Mouse (Mus musculus) lung, postnatal 4 days (tissue): ENCODE measurements around the gene Arhgap35.
"Not testable (repeated sequence)": the region's sequence is repeated elsewhere in the genome, so short reads cannot be mapped to it uniquely, and the experiment has no call there.

Experiments used
- DNase-seq, 2 experiments: peaks; one replicate each; pipeline ENCODE4 v3.0.0; 2021

Gene Arhgap35

DNA sequence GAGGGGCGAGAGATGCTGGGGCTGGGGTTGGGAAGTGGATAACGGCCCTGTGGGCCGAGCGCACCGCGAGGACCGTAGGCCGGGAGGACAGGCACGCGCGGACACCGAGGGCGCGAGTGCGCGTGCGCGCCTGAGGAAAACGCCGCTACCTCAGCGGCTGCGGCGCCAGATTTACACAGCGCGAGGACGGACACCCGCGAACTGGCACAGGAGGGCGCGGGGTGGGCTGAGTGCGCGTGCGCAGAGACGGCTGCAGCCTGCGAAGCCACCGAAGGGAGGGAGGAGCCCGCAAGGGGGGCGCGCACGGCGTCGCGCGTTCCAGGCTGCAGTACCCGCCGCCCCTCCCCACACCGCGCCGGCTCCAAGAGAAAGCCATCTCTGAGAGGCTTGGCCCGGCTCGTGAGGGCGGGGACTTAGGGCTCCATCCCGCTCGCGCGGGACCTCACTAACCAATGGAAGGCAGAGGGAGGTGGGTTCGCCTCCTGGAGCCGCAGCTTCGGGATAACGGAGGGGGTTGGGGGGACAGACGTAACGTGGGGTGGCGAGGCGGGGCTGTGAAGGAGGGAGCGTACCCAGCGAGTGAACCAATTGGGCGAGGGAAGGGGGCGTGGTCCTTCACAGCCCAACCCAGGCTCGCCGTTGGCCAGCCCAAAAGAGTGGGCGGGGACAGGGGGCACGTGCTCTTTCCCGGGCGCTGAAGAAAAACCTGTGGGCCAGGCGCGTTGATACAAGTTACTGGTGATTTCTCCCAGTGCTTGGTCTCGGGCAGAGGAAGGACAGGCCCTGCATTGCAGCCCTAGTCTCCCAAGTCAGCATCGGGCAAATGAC lies at the start of gene Arhgap35:
Gene Arhgap35, minus strand, starts transcription at position 106 of the 828 bp plus-strand sequence.
- DNase-seq: peak; percentile 99 to 100

DNA sequence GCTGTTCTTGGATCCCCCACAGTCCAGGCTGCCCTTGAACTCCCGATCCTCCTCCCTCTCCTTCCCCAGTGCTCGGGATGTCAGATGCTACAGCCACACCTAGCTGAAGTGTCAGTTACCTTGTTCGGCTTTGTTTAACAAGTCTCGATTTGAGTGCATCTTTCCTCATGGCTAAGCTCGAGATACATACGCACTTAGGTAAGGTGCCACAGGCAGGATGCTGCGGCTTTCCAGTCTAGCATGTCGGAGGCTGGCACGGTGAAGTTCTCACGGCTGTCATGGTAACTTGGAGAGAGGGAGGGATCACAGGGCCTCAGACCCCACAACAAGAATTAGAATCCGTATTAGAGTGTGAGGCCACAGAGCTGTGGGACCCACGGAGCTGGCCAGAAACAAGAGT lies 29.5 kb upstream of the Arhgap35 start:
- no peak for DNase-seq

DNA sequence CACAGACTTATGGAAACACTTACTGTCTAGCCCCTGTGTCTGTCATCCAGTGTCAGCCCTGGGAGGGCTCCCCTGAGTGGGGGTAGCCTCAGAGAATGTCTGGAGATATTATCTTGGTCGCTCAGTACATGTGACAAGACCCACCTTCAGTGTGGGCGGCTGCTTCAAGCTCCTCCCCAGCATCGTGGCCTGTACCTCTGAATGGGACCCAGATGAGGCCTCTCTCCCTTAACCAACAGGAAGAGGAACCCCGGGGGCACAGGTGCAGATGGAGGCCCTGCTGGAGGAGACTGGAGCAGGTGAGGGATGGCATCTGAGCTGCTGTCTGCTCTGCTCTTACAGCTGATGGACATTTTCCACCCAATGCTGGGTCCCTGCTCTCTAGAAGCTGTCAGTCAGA lies 28.3 kb upstream of the Arhgap35 start:
- DNase-seq: not testable (repeated sequence)

DNA sequence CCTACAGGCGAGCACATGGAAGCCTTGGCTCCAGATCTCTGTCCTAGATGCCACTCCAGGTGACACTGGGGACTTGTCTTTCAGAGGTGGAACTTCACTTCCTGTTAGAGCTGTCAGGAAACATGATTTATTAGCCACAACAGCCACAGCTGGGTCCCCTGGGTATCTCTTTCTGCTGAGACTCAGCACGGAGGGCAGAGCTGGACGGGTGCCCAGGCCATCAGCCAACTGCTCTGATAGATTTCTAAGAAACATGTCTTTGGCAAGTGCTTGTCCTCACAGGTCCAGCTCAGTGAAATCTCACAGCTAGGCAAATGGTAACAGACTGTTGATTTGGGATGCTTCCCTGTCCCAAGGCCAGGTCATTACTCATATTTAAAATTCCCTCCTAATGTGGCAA lies 24.2 kb upstream of the Arhgap35 start:
- peak; percentile 25 to 71 for DNase-seq

DNA sequence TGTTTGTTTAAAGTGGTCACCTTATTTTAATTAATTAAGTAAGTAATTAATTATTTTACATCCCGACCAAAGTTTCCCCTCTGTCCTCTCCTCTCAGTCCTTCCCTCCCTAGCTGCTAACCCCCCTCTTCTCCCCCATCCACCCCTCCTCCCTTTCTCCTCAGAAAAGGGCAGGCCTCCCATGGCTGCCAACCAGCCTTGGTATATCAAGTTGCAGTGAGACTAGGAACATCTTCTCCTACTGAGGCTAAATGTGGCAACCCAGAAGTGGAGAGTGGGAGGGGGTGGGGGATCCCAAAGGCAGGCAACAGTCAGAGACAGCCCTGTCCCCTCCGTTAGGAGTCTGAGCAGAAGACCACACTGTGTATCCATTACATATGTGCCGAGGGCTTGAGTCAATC lies 20.3 kb upstream of the Arhgap35 start:
- DNase-seq: no peak

DNA sequence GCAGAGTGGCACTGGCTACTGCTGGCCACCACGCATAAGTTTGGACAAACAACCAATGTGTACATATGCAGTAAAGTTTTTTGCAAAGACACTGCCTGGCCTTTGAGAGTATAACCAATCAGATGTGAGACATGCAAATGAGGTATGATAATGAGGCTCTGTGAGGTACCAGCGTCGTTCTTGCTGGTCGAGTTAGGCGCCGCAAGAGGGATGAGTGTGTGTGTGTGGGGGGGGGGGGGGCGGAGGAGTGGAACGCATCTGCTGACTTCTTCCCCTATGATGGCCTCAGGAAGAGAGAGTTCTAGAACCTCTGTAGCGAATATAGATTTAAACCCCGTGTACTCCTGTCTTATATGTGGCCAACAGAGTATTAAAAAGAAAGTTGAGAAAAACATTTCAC lies 19.1 kb upstream of the Arhgap35 start:
- not testable (repeated sequence) for DNase-seq

DNA sequence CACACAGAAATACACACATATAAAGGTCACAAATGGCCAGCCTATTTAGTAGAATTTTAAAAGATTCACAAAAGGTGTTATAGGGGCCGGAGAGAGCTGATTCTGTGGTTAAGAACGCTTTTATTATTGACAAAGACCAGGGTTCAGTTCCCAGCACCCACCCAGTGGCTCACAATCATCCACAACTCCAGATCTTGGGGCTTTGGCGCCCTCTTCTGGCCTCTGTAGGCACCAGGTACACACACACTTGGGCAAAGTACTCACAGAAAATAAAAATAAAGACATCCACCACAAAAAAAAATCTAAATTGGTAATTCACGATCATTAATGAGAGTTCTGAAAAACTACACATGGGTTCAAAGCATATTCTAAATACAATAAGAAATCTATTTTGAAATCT lies 17.1 kb upstream of the Arhgap35 start:
- DNase-seq: no peak

DNA sequence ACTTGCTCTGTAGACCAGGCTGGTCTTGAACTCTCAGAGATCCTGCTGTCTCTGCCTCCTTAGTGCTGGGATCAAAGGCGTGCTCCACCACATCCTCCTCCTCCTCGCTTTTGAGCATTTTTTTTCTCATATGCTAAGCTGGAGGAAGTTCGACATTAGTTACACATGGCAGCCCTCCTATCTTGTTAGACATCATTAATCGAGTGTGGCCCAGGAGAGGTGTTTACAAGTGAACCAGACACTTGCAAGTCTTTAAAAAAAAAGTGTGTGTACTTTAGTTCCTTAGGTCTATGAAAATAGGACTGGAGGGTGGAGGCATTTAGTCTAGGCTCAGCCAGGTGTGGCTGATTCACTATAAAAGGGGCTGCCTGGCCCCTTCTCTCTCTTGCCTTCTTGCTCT lies 16.2 kb upstream of the Arhgap35 start:
- no peak for DNase-seq

DNA sequence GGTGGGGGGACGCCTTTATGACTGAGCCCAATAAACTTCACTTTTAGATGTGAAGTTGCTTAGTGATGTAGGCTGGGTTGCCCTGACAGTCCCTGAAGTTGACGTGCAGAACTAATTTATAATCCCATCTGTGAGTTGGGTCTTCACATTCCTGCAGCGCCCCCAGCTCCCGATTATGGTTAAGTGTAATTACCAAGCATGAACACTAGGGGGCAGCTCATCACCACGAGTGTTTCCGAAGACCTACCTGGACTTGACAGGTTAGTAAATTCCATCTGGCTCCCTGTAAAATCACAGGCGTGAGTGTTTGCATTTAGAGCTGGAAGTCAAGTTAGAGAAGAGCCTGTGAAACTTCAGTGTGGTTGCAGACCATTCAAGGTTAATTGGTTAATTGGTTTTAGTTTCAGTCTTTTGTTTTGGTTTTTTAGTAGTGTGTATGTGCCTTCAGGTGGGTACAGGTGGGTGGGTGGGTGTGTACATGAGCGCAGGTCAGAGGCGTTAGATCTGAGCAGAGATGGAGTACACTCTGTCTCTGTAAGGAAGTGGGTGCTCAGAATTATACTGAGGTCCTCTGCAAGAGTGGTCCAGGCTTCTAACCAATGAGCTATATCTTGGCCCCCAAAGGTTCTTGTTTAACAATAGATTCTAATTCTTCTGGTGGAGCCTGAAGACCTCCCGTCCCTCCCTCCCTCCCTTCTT lies 15.0 kb upstream of the Arhgap35 start:
- peak in 1 of 2 experiments; percentile 57 for DNase-seq

DNA sequence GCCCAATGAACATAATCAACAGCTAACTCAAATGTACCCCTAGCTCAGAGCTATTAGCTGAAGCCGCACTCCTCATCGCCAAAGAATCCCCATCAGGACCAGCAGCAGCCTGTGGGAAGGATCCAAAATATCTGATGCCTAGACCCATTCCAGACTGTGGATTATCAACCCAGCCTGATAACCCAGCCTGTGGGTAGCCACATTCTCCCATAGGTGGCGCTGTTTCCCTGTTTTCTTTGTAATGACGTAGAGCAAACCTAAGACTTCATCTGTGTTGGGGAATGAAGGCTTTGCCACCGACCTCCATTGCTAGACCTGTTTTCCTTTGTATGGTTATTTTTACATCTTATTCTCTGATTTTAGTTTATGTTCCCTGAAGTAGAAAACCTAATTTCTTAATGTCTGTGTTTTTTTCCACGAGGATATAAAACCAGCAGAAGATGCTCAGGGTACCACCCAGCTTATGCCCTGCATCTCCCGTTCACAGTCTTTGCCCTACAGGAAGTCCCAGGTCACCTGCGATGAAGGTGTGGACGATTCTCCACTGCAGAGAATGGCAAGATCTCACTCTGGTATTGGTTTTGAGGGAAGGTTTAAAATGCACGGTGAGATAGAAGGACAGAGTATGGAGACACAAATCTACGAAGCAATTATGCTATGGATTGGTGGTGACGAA lies 13.4 kb upstream of the Arhgap35 start:
- DNase-seq: peak in 1 of 2 experiments; percentile 73

DNA sequence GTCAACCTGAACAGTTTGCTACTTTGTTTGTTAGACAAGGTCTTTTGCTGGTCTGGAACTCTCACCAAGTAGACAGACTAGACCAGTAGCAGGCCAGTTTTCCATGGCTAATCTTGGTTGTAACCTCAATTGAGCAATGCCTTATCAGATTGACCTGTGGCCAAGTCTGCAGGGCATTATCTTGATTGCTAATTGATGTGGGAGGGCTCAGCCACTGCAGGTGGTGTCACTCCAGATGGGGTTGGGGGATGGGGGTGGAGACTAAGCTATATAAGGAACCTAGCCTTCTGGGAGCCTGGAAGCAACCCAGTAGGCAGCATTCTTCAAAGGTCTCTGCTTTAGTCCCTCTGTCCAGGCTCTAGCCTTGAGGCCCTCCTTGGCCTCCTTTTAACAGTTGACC lies 8.9 kb upstream of the Arhgap35 start:
- no peak for DNase-seq

DNA sequence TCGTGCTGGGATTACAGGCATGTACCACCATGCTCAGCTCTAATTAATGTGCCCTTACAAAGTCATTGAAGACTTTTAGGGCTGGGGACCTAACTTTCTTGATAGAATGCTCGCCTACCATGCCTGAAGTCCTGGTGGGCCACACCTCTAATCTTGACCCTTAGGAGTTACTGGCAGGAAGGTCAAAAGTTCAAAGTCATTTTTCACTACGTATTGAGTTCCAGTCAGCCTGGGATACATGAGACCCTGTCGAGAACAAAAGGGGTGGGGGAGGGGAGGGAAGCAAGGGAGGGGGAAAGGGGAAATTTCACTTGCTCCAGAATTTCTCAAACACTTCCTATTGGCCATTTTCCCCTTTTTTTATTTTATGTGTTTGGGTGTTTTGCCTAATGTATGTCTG lies 8.3 kb upstream of the Arhgap35 start:
- DNase-seq: no peak

DNA sequence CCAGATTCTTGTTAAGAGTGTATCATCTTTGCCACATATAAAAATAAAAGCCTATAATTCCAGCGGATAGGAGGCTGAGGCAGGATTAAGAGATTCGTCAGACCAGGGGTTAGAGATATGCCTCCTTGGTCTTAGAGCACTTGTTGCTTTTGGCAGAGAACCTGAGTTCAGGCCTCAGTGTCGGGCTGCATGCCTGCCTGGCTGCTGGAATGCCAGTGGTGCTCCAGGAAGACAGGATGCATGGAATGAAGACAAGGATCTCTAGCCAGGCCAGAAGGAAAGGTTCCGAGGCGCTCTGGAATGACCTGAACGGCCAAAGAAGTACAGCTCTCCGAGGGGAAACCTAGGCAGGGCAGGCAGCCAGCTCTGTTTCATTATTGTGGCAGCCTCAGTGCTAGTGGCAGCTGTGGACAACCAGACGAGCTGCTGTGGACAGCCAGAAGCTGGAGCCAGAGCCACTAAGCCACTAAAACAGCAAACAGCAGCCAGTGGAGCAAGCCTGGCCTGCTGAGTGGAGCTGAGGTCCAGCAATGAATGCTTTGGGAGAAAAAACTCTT lies 6.4 kb upstream of the Arhgap35 start:
- peak; percentile 51 to 84 for DNase-seq

DNA sequence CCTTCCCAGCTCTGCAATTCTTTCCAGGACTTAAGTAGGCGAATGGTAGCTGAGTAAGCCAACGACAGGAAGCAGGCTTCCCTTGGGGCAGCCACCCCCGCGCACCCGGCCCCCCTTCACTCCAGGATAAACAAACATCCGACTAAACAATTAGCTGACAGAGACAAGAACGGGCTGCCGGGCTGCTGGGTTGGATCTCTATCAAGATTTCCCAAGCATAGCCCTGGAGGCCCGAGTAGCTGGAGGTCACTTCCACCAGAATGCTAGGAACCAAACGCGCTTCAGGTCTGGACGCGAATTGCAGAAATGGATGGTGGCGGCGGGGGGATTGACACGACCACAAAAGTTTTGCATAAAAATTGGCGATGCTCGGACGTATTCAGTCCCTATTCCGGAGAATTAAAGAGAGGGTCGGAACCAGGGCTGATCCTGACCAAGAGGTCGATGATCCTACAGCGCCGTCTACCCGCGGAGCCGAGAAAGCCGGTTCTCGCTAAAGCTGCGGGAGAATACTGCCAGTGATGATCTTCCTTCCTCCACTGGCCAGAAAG lies 3.9 kb upstream of the Arhgap35 start:
- peak; percentile 87 to 93 for DNase-seq

DNA sequence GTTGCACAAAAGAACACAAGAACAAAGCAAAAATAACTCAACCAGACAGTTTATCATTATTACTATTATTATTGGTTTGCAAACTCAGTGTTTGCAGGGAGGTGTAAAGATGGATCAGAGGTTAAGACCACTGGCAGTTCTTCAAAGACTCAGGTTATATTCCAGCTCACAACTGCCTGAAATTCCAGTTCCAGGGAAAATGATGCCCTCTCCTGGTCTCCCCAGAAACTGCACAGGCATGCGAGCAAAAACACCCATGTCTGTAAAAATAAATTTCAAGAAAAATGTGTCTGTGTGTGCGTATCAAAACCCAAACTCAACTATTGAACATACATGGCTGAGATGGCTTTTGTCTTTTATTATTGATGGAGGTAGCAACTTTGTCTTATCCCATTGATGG lies 2.3 kb upstream of the Arhgap35 start:
- DNase-seq: peak; percentile 35 to 74

DNA sequence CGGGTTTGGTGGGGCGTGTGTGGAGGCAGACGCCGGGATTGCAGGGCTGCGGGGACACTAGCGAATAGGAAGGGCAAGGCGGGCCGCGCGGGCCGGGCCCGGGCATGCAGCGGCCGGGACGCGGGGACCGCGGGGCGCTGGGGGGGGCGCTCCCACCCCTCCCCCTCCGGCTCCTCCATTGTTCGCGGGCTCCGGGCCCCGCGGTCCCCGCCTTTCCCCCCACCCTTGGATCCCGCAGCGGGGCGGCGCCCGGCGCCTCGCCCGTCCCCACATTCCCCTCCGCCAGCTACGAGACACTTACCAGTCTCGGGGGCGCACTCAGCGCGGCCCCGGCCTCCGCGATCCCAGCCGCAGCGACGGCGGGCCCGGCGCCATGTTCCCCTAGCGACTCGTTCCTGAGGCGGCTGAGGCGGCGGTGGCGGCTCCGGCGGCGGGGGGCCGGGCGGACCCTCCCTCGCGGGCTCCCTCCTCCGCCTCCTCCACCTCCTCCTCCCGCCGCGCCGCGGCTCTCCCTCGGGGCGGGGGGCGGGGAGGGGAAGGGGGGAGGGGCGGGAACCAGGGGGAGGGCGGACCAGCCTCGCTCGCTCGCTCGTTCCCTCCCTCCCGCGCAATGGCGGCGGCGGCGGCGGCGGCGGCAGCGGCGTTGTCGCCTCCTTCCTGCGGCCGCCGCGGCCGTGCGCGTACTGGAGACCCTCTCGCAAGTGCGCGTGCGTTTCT lies 464 bp downstream of the Arhgap35 start:
- DNase-seq: no peak

DNA sequence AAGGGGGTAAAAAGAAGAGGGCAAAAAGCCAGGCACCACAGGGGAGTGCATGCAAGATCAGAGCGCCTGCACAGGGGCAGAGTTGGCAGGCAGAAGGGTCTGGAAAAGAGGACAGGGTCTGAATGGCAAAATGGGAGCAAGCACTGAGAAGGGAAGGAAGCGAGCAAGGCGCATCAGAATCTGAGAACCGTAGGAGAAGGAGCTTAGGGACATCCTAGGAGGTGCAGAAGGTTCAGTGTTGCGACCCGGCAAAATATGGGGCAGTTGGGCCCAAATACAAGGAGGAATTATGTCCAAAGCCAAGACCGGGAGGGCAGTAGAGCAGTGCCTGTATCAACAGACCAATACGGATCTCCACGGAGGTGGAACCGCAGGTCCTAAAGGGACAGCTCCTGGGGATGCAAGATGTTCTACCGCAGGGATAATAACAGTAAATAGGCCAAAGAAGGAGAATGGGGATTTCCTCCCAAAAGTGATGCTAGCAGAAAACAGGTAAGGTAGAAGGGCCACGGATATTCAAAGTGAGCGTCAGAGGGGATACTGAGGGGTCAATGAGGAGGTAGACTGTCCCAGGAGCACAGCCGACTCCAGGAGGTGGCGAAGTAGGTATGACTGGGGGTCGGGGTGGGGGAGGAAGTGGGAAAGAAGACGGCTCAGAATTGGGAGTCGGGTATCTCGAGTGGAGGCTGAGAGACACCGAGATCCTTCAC lies 1.2 kb downstream of the Arhgap35 start:
- no peak for DNase-seq

DNA sequence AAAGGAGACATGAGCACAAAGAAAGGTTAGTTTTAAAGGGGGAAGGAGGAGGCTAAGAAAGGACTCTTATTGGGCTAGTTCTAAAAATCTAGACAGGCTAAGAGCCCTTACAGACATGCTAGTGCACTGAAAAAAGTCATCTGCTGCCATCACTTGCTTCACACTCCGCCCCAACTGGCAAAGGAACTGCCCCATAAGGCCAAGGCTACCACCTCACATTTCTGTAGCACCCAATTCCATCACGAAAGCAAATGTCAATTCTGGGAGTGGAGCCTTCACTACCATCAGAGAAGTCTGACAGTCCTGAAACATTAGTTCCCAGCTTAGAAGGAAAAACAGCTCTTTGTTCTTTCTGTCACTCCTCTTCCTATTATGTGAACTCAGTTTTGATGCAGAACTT lies 4.4 kb downstream of the Arhgap35 start:
- peak; percentile 40 to 75 for DNase-seq

DNA sequence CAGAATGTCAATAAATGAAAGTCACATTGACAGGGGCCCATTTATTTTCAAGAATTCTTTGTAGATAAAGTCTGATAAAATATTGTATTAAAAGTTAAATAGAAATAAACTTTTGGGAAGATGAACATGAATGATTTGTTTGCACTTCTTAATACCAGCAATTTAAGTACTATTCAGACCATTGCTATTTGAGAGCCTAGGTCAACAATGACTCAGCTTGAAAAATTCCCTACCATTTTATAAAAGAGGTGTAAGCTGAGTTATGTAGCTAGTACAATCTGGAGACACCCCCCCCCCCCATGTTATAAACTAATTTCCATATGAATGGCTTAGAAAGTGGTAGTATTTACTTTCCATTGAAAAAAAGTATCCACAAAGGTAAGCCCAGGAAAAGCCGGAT lies 5.8 kb downstream of the Arhgap35 start:
- no peak for DNase-seq

DNA sequence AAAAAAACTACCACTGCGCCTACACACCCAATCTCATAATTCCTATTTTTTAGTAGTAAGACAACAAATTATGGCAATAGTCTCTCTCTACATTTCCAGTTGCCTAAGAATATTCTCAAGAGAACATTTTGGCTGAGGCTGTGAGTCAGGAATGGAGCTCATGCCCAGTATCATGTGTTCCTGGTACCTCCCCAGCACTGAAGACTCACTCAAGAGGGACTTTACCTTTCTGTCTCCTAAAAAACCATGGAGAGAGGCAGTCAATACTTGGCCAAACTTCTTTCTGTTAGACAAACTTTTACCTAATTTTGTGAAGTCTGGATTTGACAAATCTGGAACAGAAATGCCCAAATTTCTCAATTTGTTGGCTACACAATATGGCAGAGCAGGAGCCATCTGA lies 6.7 kb downstream of the Arhgap35 start:
- DNase-seq: no peak

DNA sequence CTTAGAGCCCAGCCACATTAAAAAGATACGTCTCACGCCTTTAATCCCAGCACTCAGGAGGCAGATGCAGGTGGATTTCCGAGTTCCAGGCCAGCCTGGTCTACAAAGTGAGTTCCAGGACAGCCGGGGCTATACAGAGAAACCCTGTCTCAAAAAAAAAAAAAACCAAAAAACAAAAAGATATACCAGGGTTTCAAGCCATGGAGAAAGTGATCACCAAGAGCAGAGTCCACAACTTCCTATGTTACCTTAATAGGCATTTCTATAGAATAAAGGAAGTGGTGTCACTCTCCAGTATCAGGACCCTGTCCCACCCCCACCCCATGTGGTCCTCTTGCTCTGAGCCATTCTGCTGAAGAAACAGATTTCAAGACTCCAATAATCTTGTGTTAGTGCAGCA lies 8.0 kb downstream of the Arhgap35 start:
- not testable (repeated sequence) for DNase-seq

DNA sequence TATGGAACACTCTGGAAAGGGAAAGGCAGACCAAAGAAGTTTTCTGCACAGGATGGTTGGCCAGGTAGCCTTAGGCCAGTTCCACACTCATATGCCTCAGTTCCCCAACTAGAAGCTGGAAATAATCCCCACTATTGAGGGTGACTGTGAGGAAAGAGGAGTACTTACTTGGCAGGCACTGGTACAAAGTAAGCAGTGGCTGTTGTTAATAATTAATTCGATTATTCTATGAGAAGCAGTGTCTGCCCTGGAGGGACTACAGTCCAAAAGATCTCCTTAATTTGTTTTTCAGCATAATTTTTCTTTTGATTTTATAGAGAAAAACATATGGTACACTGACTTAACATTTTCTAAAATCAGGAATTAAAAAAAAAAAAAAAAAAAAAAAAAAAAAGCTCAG lies 10.7 kb downstream of the Arhgap35 start:
- no peak for DNase-seq
